Mouse (Mus musculus): ENCODE measurements around the gene Nck1. TPM values are rescaled to one million over a fixed set of nuclear protein-coding genes. Genes with fewer than 3 reads are reported as not detected.
A peak's percentile ranks its signal among the peaks of the same experiment; 100 is the strongest.

Nck1 gene
- polyA plus RNA-seq, 1 experiment from 2014 or later, result 61.4 TPM

DNA sequence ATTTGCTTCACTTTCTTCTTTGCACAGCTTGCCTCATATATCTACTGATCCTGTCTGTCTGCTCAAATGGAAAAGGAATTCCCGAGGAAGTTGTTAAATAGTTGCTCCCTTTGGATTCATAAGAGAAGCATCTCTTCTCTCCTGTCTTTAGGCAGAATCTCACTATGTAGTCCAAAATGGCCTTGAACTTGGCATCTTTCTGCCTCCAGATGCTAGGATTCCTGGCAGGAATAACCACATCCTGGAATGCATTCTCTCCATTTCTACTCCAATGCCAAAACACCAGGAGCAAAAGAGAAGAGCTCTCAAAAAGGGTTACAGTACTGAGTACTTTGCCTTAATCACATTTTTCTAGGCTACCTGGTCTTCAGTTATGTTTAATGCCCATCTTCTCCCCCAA lies 14.6 kb downstream of the Nck1 start:
- Histone ChIP-seq H3K4me3 (no peak overlapping the region), H3K9me3 (peaks cover 6% of the 10 kb centered on the region; the same call in 1 of the 2 replicates), H3K36me3 (replicated peaks) (peaks cover 9% of the 10 kb centered on the region), H3K27me3 (replicated peaks; ENCODE audit: low read depth, poor library complexity, severe bottlenecking) (no peaks in the 10 kb centered on the region), H3K27ac (replicated peaks) (no peak overlapping the region), H3K4me1 (no peaks in the 10 kb centered on the region)
- no peak for DNase-seq (ENCODE audit: low spot score)
- WGBS, result 91% methylated on average over 1 of the region's 1 CpGs

DNA sequence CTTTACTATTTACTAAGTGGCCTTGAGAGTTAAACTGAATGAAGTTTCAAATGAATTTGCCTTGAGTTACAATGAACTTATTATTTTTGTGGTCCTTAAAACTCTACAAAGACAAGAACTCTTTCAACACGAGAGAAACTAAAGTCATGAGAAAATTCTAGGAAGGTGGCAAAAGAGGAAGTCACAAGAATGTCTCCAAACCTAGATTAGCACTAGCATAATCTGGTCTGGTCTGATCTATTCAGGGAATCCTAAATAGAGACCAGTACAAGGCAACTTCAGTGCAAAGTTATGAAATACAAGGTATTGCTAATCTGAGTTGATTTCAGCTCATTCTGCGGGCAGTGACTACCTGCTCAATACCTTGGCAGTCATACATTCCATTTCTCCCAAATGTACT lies 20.7 kb downstream of the Nck1 start:
- no peak overlapping the region for H3K27ac ChIP-seq (replicated peaks)
- H3K36me3 ChIP-seq (replicated peaks), result peaks cover 9% of the 10 kb centered on the region
- no peaks in the 10 kb centered on the region for H3K4me1 ChIP-seq
- DNase-seq (ENCODE audit: low spot score), result no peak
- WGBS, result 88% methylated on average over 2 of the region's 2 CpGs
- H3K4me3 ChIP-seq, result no peak overlapping the region
- peaks cover 6% of the 10 kb centered on the region; the same call in 1 of the 2 replicates for H3K9me3 ChIP-seq
- H3K27me3 ChIP-seq (replicated peaks; ENCODE audit: low read depth, poor library complexity, severe bottlenecking), result no peaks in the 10 kb centered on the region

DNA sequence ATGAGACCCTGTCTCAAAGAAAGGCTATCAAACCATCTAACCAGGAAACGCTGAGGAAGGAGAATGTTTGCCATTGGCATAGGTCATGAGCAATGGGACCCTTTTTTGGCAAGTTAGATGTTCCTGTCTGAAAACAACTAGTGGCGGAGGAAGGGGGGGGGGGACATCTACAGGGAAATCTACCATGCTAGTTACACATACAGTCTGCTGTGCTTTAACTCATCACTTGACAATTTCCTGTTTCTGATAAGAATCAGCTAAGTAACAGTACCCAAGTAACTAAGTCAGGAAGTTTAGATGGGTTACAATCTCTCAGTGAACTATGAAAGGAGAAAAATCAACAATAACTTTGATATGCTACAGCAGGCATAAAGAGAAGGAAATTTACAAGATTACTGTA lies 23.9 kb downstream of the Nck1 start:
- no peak overlapping the region for H3K27ac ChIP-seq (replicated peaks)
- H3K4me1 ChIP-seq, result no peaks in the 10 kb centered on the region
- H3K9me3 ChIP-seq, result no peaks in the 10 kb centered on the region
- DNase-seq (ENCODE audit: low spot score), result no peak
- WGBS, result 69% methylated on average over 2 of the region's 2 CpGs
- no peaks in the 10 kb centered on the region for H3K36me3 ChIP-seq (replicated peaks)
- no peak overlapping the region for H3K4me3 ChIP-seq
- no peaks in the 10 kb centered on the region for H3K27me3 ChIP-seq (replicated peaks; ENCODE audit: low read depth, poor library complexity, severe bottlenecking)

DNA sequence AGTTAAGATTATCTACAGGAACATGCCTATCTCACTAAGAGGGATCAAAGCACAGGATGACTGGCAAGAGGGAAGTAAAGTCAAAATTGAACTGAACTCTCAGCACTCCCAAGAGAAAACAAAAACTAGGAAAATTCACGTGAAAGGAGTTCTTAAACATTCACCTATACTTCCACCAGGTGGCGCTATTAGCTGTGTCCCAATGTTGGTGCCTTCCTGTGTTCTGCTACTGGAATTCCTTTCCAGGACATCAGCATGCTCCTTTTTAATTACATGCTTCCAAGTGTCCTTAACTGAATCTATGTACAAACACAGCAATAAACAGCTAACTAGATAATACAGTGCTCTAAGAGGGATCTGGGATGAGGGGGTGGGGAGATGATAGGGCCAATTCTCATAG lies 25.3 kb downstream of the Nck1 start:
- H3K27ac ChIP-seq (replicated peaks), result no peak overlapping the region
- under 1% methylated on average over 2 of the region's 2 CpGs for WGBS
- H3K9me3 ChIP-seq, result no peaks in the 10 kb centered on the region
- no peaks in the 10 kb centered on the region for H3K4me1 ChIP-seq
- H3K27me3 ChIP-seq (replicated peaks; ENCODE audit: low read depth, poor library complexity, severe bottlenecking), result no peaks in the 10 kb centered on the region
- H3K36me3 ChIP-seq (replicated peaks), result no peaks in the 10 kb centered on the region
- no peak overlapping the region for H3K4me3 ChIP-seq
- DNase-seq (ENCODE audit: low spot score), result peak; percentile 44

DNA sequence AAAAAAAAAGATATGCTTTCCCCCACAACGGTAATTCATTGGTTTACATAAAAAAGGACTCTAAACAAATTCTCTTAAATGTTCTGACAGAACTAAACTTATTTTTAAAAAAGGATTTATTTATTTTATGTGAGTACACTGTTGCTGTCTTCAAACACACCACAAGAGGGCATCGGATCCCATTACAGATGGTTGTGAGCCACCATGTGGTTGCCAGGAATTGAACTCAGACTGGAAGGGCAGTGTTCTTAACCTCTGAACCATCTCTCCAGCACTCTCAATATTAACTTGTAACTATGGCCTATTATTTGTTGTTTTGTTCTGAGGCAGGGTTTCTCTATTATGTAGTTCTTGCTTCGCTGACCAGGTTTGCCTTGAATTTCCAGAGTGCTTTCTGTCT lies 25.9 kb downstream of the Nck1 start:
- DNase-seq (ENCODE audit: low spot score), result no peak
- no peaks in the 10 kb centered on the region for H3K9me3 ChIP-seq
- no peak overlapping the region for H3K4me3 ChIP-seq
- no peaks in the 10 kb centered on the region for H3K4me1 ChIP-seq
- H3K27me3 ChIP-seq (replicated peaks; ENCODE audit: low read depth, poor library complexity, severe bottlenecking), result no peaks in the 10 kb centered on the region
- 95% methylated on average over 3 of the region's 3 CpGs for WGBS
- H3K27ac ChIP-seq (replicated peaks), result no peak overlapping the region
- H3K36me3 ChIP-seq (replicated peaks), result no peaks in the 10 kb centered on the region

DNA sequence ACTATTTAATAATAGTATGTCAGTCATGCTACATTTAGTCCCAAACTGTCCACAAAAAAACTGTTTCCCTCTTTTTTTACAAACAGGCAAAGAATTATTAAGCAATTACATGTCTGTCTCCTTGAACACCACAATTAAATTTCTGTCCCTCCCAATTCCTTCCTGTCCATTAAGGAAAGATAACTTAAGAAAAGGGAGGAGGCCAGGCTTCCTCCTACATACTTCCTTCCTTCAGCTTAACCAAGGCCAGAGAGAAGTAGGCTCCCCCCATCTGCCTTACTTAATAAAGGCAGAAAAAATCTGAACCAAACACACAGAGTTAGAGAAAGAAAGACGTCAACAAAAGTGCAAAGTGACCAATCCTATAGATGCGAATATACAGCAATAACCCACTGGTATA lies 38.4 kb downstream of the Nck1 start:
- Histone ChIP-seq H3K9me3 (no peaks in the 10 kb centered on the region), H3K4me1 (peaks cover 7% of the 10 kb centered on the region), H3K4me3 (no peak overlapping the region), H3K27ac (replicated peaks) (no peak overlapping the region), H3K36me3 (replicated peaks) (peaks cover 5% of the 10 kb centered on the region; the same call in 1 of the 2 replicates), H3K27me3 (replicated peaks; ENCODE audit: low read depth, poor library complexity, severe bottlenecking) (no peaks in the 10 kb centered on the region)
- DNase-seq (ENCODE audit: low spot score), result no peak
- 86% methylated on average over 2 of the region's 2 CpGs for WGBS

DNA sequence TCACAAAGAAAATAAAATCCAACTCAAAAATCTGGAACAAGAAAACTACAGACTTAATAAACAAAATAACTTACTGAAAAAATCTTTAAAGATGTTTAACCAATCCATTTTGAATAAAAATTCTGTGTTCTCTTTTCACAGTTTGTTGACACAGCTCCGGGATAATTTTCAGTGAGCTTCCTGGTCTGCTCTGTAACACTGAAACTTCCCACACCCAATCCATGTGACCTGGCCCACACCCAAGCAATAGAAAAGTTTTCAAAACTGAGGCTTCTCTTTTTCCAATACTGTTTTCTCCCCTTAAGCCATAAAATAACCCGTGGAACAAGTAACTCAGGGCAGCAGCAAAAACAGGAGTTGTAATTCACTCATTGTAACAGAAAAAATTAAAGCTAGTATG lies 39.3 kb downstream of the Nck1 start:
- H3K27ac ChIP-seq (replicated peaks), result no peak overlapping the region
- H3K9me3 ChIP-seq, result no peaks in the 10 kb centered on the region
- WGBS, result 84% methylated on average over 2 of the region's 2 CpGs

GRCm38 (mm10) chr9:100505498-100505897 lies 40.4 kb downstream of the Nck1 start:
- DNase-seq (ENCODE audit: low spot score), result no peak
- WGBS, result 94% methylated on average over 4 of the region's 4 CpGs
- peaks cover 11% of the 10 kb centered on the region for H3K36me3 ChIP-seq (replicated peaks)
- no peak overlapping the region for H3K4me3 ChIP-seq
- H3K27me3 ChIP-seq (replicated peaks; ENCODE audit: low read depth, poor library complexity, severe bottlenecking), result no peaks in the 10 kb centered on the region
- H3K4me1 ChIP-seq, result peaks cover under 1% of the 10 kb centered on the region; the same call in 1 of the 2 replicates
- H3K27ac ChIP-seq (replicated peaks), result no peak overlapping the region
- H3K9me3 ChIP-seq, result no peaks in the 10 kb centered on the region

More for the DNA sequence above, 39.3 kb downstream of the Nck1 start:
- H3K27me3 ChIP-seq (replicated peaks; ENCODE audit: low read depth, poor library complexity, severe bottlenecking), result no peaks in the 10 kb centered on the region
- H3K4me3 ChIP-seq, result no peak overlapping the region
- peaks cover 7% of the 10 kb centered on the region for H3K36me3 ChIP-seq (replicated peaks)
- DNase-seq (ENCODE audit: low spot score), result no peak
- H3K4me1 ChIP-seq, result peaks cover 7% of the 10 kb centered on the region

DNA sequence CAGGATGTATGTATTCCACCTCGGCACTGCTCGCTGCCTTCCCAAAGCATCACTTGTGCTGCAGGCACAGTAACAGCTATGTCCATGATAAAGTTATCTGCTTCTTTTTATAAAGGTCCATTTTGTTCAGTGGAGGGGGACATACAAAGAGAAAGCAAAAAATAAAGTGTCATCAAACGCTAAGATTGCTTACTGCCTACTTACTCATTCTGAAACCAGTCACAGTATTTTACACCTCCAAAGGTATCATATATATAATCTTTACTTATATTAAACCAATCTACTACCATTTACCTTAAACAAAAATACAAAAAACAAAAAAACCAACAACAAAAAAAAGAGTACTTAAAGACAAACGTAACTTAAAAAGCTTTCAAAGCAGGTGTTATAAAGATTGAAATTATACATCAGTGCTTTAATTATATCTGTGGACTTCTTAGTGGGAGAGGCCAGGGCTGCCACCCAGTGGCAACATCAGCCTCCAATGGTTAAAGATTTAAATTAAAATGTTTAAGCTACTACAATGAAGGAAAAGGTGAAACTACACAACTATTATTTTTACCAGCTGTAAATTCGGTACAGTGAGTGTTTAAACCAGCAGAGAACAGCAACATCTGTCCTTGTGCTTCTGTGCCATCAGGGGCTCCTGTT lies 52.2 kb downstream of the Nck1 start:
- Histone ChIP-seq H3K27ac (replicated peaks) (no peak overlapping the region), H3K9me3 (no peaks in the 10 kb centered on the region), H3K27me3 (replicated peaks; ENCODE audit: low read depth, poor library complexity, severe bottlenecking) (no peaks in the 10 kb centered on the region), H3K4me1 (peaks cover 8% of the 10 kb centered on the region; the same call in 1 of the 2 replicates), H3K4me3 (no peak overlapping the region), H3K36me3 (replicated peaks) (peaks cover 26% of the 10 kb centered on the region)
- no peak for DNase-seq (ENCODE audit: low spot score)
- 92% methylated on average over 5 of the region's 5 CpGs for WGBS

DNA sequence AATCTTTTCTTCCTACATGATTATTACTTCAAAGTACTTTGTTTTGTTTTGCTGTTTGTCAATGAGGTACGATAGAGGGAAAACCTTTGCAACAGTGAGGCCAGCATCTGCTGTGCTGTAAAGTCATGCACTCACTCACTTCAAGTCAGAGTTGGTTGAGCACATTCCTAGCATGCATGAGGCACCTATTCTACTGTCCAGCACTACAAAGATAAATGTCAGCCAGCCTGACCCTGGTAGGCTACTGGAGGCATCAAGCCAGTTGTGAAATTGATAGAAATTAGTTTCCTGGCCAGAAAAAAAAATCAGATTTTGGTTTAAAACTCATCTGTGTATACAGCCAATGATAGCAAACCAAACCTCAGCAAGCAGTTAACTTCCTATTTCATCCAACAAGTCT lies 54.5 kb downstream of the Nck1 start:
- no peak for DNase-seq (ENCODE audit: low spot score)
- Histone ChIP-seq H3K27me3 (replicated peaks; ENCODE audit: low read depth, poor library complexity, severe bottlenecking) (no peaks in the 10 kb centered on the region), H3K9me3 (no peaks in the 10 kb centered on the region), H3K4me3 (no peak overlapping the region), H3K4me1 (peaks cover 24% of the 10 kb centered on the region), H3K27ac (replicated peaks) (no peak overlapping the region), H3K36me3 (replicated peaks) (peaks cover 16% of the 10 kb centered on the region; the same call in 1 of the 2 replicates)
- 94% methylated on average over 1 of the region's 1 CpGs for WGBS

DNA sequence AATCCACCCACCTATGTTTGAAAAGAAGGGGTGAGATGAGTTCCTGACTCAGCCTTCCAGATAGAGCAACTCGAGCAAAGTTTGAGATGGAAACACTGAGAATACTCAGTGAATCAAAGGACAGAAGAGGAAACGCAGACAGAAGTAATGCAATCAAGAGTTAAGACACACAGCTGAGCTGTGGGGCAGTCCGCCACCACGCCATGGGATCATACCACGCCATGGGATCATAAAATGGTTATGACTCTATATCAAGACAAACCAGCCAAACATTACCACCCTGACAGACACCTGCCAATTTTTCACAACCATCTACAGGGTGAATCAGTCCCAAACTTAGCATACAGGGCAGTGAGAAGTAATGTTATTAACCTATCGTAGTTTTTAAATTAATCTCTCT lies 57.0 kb downstream of the Nck1 start:
- Histone ChIP-seq H3K27me3 (replicated peaks; ENCODE audit: low read depth, poor library complexity, severe bottlenecking) (no peaks in the 10 kb centered on the region), H3K9me3 (no peaks in the 10 kb centered on the region)
- WGBS, result 94% methylated on average over 6 of the region's 6 CpGs

DNA sequence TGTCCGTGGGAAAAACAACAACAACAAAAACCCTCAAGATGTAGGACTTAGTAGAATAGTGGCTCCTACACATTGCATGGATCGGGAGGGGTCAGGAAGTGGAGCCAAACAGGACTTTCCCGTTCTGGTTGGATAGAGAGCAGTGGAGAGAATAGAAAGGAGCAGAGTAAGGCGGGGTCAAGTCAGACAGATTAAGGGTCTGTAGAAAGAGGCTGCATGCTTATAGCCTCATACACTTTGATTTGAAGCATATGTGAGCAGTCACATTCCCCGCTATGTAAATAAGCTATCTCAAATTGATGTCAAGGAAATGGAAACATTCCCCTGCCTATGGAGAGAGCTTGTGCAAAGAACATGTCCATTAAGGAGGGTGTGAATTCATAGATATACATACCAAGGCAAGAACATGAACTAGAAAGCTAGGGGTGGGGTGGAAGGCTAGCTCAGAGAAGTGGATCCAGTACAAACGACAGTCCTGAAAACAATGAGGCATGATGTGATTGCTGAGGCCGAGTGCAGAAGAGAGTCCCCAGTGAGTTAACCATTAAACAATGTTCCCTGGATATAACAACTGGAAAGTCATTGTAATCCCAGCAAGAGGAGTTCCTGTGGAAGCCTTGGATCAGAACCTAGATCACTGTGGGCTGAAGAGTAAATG lies 57.7 kb downstream of the Nck1 start:
- no peaks in the 10 kb centered on the region for H3K27me3 ChIP-seq (replicated peaks; ENCODE audit: low read depth, poor library complexity, severe bottlenecking)
- DNase-seq (ENCODE audit: low spot score), result no peak
- 63% methylated on average over 7 of the region's 7 CpGs for WGBS
- H3K4me3 ChIP-seq, result no peak overlapping the region
- peaks cover 13% of the 10 kb centered on the region; the same call in 1 of the 2 replicates for H3K36me3 ChIP-seq (replicated peaks)
- H3K27ac ChIP-seq (replicated peaks), result no peak overlapping the region
- H3K4me1 ChIP-seq, result peaks cover 26% of the 10 kb centered on the region
- no peaks in the 10 kb centered on the region for H3K9me3 ChIP-seq

More for the DNA sequence above, 57.0 kb downstream of the Nck1 start:
- no peak for DNase-seq (ENCODE audit: low spot score)
- peaks cover 26% of the 10 kb centered on the region for H3K4me1 ChIP-seq
- no peak overlapping the region for H3K4me3 ChIP-seq
- peaks cover 9% of the 10 kb centered on the region; the same call in 1 of the 2 replicates for H3K36me3 ChIP-seq (replicated peaks)
- no peak overlapping the region for H3K27ac ChIP-seq (replicated peaks)

DNA sequence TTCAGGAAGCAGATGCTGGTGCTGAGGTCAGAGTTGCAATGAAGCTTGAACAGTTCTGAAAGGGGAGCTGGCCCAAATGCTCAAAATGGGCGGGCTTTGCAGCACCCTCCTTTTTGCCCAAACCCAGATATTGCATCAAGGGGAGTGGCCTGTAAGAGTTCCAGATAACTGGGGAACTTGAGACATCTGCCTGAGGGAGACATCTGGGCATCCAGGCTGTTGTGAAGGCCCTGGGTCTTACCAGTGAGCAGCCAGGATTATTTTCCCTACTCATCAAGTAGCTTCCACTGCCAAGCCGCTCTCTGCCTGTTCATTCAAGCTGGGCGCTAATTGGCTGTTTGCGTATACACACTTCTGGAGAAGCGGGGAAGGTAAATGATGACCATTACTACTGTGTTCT lies 59.5 kb downstream of the Nck1 start, which contains the start of gene Il20rb:
Gene Il20rb, minus strand, starts transcription at position 358 of the 400 bp plus-strand sequence.
- Histone ChIP-seq H3K9me3 (no peaks in the 10 kb centered on the region), H3K4me1 (peaks cover 29% of the 10 kb centered on the region), H3K36me3 (replicated peaks) (0 out of 2 replicates have a peak, but pooled peaks cover 8% of the 10 kb centered on the region), H3K27ac (replicated peaks) (no peak within 1 kb of the TSS), H3K4me3 (no peak within 1 kb of the TSS), H3K27me3 (replicated peaks; ENCODE audit: low read depth, poor library complexity, severe bottlenecking) (no peaks in the 10 kb centered on the region)
- WGBS, result 87% methylated on average over 5 of the region's 5 CpGs
- no peak for DNase-seq (ENCODE audit: low spot score)
